Mouse (Mus musculus): Measurements from ENCODE around the gene Ntm.

GRCm38 (mm10) chr9:29317623-29318022 lies 645.3 kb downstream of the Ntm start:
- TF ChIP-seq CTCF (IDR thresholded peaks at IDR 0.05): no peak
- TF ChIP-seq EP300 (IDR thresholded peaks at IDR 0.05): no peak
